Mouse (Mus musculus) limb, embryonic 11.5 days (tissue): ENCODE results near the gene Pdzd8. TPM values are rescaled to one million over a fixed set of nuclear protein-coding genes. Genes with fewer than 3 reads are reported as not detected.

Experiments used
- ATAC-seq: fragments of 200-750 bp; cut with Nextera tagmentation; 2 replicates; pipeline ENCODE4 v1.8.0; 2017; ENCODE audit warnings: low read depth; ENCODE audit not compliant: insufficient number of reproducible peaks, low FRiP score, low TSS enrichment
- DNase-seq: peaks from one replicate; pipeline ENCODE4 v3.0.0-alpha.2; 2015; ENCODE audit warnings: low spot score
- H3K27ac ChIP-seq: fragments of 300-500 bp; sonication (generic); replicated peaks from 2 replicates; pipeline ENCODE4 v1.5.1; 2014; ENCODE audit warnings: low read depth, mild to moderate bottlenecking, low read length
- H3K27me3 ChIP-seq: fragments of 300-500 bp; sonication (generic); 2 replicates; pipeline ENCODE4 v1.6.1; 2014; ENCODE audit warnings: mild to moderate bottlenecking, low read length, mixed read lengths; ENCODE audit not compliant: control insufficient read depth, insufficient read depth
- H3K36me3 ChIP-seq: fragments of 300-500 bp; sonication (generic); 2 replicates; pipeline ENCODE4 v1.6.1; 2014; ENCODE audit warnings: mild to moderate bottlenecking, low read length, moderate library complexity, mixed read lengths; ENCODE audit not compliant: control insufficient read depth, insufficient read depth
- H3K4me1 ChIP-seq: fragments of 300-500 bp; sonication (generic); 2 replicates; pipeline ENCODE4 v1.6.1; 2014; ENCODE audit warnings: low read length, mixed read lengths; ENCODE audit not compliant: control insufficient read depth, insufficient read depth
- H3K4me2 ChIP-seq: fragments of 300-500 bp; sonication (generic); 2 replicates; pipeline ENCODE4 v1.6.1; 2014; ENCODE audit warnings: low read depth, mild to moderate bottlenecking, moderate library complexity; ENCODE audit not compliant: severe bottlenecking
- H3K4me3 ChIP-seq: fragments of 300-500 bp; sonication (generic); 2 replicates; pipeline ENCODE4 v1.5.1; 2014; ENCODE audit warnings: low read depth, low read length
- H3K9ac ChIP-seq: fragments of 300-500 bp; sonication (generic); 2 replicates; pipeline ENCODE4 v1.6.1; 2014; ENCODE audit warnings: mild to moderate bottlenecking, low read length
- H3K9me3 ChIP-seq: fragments of 300-500 bp; sonication (generic); 2 replicates; pipeline ENCODE4 v1.6.1; 2016; ENCODE audit warnings: low read length; ENCODE audit not compliant: control insufficient read depth
- WGBS: fragments of 180-500 bp; shearing (Covaris S2); extraction: QIAGEN DNeasy Blood & Tissue Kit; methylation state at CpG from one replicate; pipeline ENCODE4 v1.1.7; 2014; 5-methylcytosine and 5-hydroxymethylcytosine counted together
- polyA plus RNA-seq: library from polyadenylated mRNA; unstranded; fragments of >200 nt; fragmentation: Nextera tagmentation; extraction: Ambion mirVana; gene quantifications from 2 replicates; pipeline ENCODE4 v1.2.1, GENCODE M21; 2014

Gene Pdzd8
- polyA plus RNA-seq, 1 experiment from 2014 or later, result 16.6 TPM

DNA sequence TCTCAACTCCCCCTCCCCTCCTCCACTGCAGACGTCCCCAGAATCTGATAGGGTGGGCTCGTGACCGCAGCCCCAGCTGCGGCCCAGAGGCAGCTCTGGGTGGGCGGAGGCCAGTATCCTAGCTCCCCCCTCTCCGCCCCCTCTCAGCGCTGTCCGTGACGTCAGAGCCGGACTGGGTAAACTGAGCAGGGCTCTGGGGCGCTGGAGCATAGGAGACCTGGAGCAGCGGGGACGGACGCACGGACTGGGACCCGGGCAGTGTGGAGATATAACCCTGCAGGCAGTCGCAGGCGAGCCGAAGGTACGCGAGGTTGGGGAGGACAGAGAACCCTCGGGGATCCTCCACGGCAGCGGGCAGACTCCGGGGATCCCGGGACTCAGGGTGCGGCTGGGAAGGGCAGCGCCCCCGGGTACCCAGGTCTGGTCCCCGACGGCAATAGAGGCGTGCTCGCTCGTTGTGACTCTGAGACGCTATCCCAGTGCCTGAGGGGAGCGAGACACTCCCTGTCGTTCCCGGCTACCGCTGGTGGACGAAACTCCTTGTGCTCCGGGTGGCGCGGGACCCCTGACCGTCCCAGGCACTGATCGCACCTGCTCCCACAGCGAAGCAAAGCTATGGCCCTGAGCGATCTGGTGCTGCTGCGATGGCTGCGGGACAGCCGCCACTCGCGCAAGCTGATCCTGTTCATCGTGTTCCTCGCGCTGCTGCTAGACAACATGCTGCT lies 84.7 kb downstream of the Pdzd8 start, which contains the start of gene Slc18a2:
Gene Slc18a2, plus strand, starts transcription at position 179 of the 725 bp plus-strand sequence.
- ATAC-seq, result no peak; the same call in none of the 2 replicates
- H3K9ac ChIP-seq, result peak within 1 kb of the TSS; percentile 53
- peaks cover 8% of the 10 kb centered on the region; the same call in 1 of the 2 replicates for H3K4me1 ChIP-seq
- peaks cover 12% of the 10 kb centered on the region for H3K27me3 ChIP-seq
- no peaks in the 10 kb centered on the region for H3K36me3 ChIP-seq
- H3K4me3 ChIP-seq, result peak within 1 kb of the TSS; percentile 40
- WGBS, result under 1% methylated on average over 54 of the region's 55 CpGs
- no peak within 1 kb of the TSS for H3K27ac ChIP-seq
- peak; percentile 69 for DNase-seq
- no peaks in the 10 kb centered on the region for H3K9me3 ChIP-seq
- peak within 1 kb of the TSS; percentile 76 for H3K4me2 ChIP-seq

DNA sequence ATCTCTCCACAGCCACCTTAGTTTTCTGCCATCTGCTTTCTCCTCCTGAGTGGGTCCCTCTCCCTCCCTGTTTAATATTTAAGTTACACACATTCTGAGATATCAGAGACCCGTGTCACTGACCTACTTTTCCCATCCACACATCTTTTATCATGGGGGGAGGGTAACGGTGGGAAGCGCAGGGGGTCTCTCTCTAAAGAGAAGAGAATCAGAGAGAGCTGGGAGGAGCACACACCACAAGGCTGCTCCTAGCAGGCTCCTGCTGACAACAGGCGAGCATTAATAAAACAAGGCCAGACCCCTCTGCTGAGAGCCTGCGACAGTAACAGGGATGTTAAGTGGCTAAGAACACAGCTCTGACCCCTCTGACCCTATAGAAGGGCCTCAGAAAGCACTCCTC lies 85.9 kb downstream of the Pdzd8 start:
- Histone ChIP-seq H3K9me3 (no peaks in the 10 kb centered on the region), H3K27me3 (peaks cover 12% of the 10 kb centered on the region), H3K4me3 (no peak overlapping the region), H3K4me1 (peaks cover 8% of the 10 kb centered on the region; the same call in 1 of the 2 replicates), H3K36me3 (no peaks in the 10 kb centered on the region), H3K9ac (no peak overlapping the region), H3K4me2 (no peak overlapping the region), H3K27ac (no peak overlapping the region)
- DNase-seq (no peak), ATAC-seq (no peak)
- 32% methylated on average over 5 of the region's 5 CpGs for WGBS

GRCm38 (mm10) chr19:59252651-59253050 lies 92.9 kb downstream of the Pdzd8 start:
- Histone ChIP-seq H3K9ac (no peak overlapping the region), H3K4me3 (no peak overlapping the region), H3K4me2 (no peak overlapping the region), H3K36me3 (no peaks in the 10 kb centered on the region), H3K4me1 (no peaks in the 10 kb centered on the region), H3K27me3 (no peaks in the 10 kb centered on the region), H3K9me3 (no peaks in the 10 kb centered on the region), H3K27ac (no peak overlapping the region)
- ATAC-seq (no peak), DNase-seq (no peak)
- 69% methylated on average over 2 of the region's 2 CpGs for WGBS

DNA sequence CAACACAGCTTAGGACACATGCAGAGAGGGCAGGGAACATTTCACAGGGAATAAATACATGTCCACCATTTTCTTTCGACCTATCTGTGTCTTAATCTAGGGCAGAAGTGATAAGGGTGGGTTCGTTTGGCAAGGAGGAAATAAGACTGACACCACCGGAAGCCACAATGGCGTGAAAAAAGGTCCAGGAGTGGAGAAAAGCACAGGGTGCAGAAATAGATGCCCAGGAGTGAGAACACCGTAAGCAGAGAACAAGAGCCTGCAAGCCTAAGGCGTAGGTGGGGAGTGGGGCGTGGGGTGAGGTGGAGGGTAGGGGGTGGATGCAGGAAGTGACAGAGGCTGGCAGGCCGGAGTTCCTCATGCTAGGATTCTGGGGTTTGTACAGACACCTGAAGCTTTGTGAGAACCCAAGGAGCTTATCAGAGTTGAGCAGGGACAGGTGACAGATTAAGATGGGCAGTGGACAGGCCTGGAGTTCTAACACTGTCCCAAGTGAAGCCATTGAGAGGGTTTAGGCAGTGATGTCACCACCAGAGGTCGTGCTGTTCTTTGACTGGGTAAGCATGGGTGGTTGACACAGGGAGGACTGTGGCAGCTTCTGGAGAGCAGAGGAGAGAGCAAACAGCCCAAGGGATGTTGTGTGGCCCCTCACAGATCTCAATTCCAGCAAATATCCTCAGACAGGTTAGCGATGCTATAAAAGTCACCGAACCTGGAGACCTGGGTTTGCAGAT lies 96.9 kb downstream of the Pdzd8 start:
- H3K4me3 ChIP-seq, result no peak overlapping the region
- H3K27ac ChIP-seq, result no peak overlapping the region
- H3K4me2 ChIP-seq, result no peak overlapping the region
- no peak for ATAC-seq
- DNase-seq, result no peak
- no peaks in the 10 kb centered on the region for H3K4me1 ChIP-seq
- H3K36me3 ChIP-seq, result no peaks in the 10 kb centered on the region
- H3K9ac ChIP-seq, result no peak overlapping the region
- H3K9me3 ChIP-seq, result no peaks in the 10 kb centered on the region
- H3K27me3 ChIP-seq, result no peaks in the 10 kb centered on the region
- WGBS, result 73% methylated on average over 11 of the region's 11 CpGs

DNA sequence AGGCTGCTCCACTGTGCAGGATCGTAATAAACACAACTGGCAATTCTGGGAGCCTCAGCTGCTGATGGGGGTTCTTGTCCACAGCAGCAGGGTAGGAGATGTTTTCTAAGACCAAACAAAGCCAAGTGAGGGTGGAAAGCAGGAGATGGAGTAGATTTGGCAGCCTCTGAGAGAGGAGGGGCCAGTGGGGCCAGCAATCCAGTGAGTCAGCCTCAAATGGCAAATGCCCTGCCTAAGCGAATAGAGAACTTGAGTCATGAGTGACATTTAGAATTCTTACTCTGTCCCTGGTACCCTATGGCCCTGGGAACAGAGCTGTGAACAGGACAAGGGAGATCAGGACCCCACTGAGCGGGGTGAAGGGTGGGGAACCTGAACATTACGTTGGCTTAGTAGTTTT lies 97.4 kb downstream of the Pdzd8 start:
- WGBS, result 84% methylated on average over 4 of the region's 4 CpGs
- Histone ChIP-seq H3K36me3 (no peaks in the 10 kb centered on the region), H3K4me3 (no peak overlapping the region), H3K9ac (no peak overlapping the region), H3K9me3 (no peaks in the 10 kb centered on the region), H3K27me3 (no peaks in the 10 kb centered on the region), H3K27ac (no peak overlapping the region), H3K4me2 (no peak overlapping the region), H3K4me1 (no peaks in the 10 kb centered on the region)
- no peak for DNase-seq
- ATAC-seq, result no peak

Other genes starting within 250 kb of the Pdzd8 start
- gene Vax1, start 175.7 kb downstream of the Pdzd8 start, polyA plus RNA-seq, result not detected in 2 replicates
- gene Kcnk18, start 126.6 kb downstream of the Pdzd8 start, polyA plus RNA-seq, result not detected in 2 replicates
- 9.3 and 10.2 TPM in 2 replicates for gene Slc18a2, start 84.9 kb downstream of the Pdzd8 start, polyA plus RNA-seq
- gene Rps12-ps3, start 23.5 kb downstream of the Pdzd8 start, polyA plus RNA-seq, result 12.4 and 27.5 TPM in 2 replicates
- gene Emx2, start 112.6 kb upstream of the Pdzd8 start, polyA plus RNA-seq, result 14.0 and 15.5 TPM in 2 replicates